Mouse (Mus musculus): ENCODE measurements around the gene Tmub1. TPM values are rescaled to one million over a fixed set of nuclear protein-coding genes. Genes with fewer than 3 reads are reported as not detected.

Tmub1 gene
- total RNA-seq, 2 experiments from 2014 or later: 3.7 to 4.3 TPM

DNA sequence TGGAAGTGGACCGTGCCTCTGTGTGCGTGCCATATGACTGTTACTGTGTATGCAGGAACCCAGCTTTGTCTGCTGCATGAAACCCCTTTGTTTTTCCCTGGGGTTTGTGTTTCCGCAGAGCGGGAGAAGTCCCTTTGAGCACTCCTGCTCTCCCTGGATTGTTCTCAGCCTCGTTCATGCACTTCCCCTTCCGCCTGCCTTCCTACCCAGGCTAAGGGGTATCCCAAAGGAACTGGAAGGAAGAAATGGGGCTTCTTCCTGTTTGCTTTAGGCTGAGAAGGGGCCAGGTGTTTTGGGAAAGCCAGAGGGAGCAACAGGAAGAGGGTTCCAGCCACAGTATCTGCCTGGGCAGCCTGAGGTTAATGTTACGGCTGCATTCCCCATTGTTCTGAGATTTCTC, 8.0 kb upstream of the Tmub1 start:
- ATAC-seq (replicated peaks; ENCODE audit: low FRiP score, poor library complexity, severe bottlenecking): no peak

- ATAC-seq (replicated peaks; ENCODE audit: low FRiP score, poor library complexity, severe bottlenecking): no peak
Measured at GRCm38 (mm10) chr5:24455076-24455475, 7.4 kb upstream of the Tmub1 start.

GRCm38 (mm10) chr5:24453985-24454303, 6.3 kb upstream of the Tmub1 start:
- ATAC-seq (replicated peaks; ENCODE audit: low FRiP score, poor library complexity, severe bottlenecking): no peak

DNA sequence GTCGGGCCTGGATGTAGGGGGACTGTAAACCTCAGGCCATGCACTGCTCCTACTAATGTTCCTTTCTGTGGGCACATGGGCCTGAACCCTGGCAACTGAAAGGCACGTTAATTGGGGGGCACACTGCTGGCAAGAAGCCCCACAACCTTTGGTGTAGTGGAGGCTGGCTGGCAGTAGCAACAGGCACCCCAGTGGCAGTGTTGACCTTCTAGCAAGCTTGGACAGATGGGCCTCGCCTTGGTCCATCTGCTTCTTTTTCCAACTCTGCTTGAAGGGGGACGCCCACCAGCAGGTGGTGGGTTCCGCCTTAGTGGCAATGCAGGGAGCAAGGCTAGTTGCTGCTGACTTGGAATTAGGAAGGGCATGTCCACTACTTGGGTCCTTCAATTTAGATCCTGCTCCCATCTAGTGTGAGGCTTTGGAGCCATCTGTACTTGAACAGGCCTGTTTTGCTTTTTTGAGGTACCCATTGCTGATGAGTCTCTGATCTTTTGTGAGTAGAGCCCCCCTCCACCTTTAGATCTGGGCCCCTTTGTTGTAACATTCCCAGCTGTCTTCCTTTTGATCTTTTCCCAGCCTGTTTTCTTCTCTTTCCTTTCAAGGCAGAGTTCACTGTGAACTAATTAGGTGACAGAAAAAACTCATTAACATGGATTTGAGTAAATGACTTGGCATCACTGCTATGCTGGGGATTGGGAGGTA, 5.8 kb upstream of the Tmub1 start:
- ATAC-seq (replicated peaks; ENCODE audit: low FRiP score, poor library complexity, severe bottlenecking): no peak

GRCm38 (mm10) chr5:24452691-24453233, 5.1 kb upstream of the Tmub1 start:
- peak; percentile 40 for ATAC-seq (replicated peaks; ENCODE audit: low FRiP score, poor library complexity, severe bottlenecking)

GRCm38 (mm10) chr5:24452030-24452690, 4.5 kb upstream of the Tmub1 start, which contains the start of gene Agap3:
Gene Agap3, plus strand, starts transcription at chr5:24452177.
- ATAC-seq (replicated peaks; ENCODE audit: low FRiP score, poor library complexity, severe bottlenecking): peak; percentile 38

DNA sequence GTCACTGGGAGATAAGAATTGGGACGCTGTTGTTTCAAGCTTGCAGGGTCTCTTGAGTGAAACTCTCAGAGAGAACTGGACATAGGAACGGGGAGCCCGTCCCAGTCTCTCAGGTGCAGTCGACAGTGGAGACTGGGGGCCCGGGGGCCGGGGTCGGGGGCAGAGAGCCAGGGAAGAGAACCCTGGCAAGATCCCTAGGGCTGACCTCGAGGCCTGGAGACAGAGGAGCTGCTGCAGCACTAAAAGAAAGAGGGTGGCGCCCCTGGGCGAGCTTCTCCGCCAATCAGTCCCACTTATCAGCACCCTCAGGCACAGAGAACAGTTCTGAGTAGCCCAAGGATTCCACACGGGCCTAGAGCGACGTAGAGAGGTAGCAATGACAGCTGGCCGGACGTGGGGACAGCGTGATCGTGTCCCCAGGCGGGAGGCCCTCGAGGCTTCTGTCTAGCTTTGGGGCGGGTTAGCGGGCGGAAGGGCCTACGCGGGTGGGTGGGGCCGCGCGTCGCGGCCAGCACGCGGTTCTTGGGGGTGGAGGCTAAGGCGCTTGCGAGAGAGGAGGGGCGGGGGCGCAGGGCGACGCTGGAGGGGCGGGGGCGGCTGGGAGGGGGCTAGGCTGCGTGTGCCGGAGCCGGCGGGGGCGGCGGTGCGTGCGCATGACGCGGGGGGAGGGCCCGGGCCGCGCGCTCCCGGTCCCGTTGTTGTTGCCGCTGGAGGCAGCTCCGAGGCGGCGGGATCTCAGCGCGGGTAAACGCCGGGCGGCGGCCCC, 3.8 kb upstream of the Tmub1 start:
- ATAC-seq (replicated peaks; ENCODE audit: low FRiP score, poor library complexity, severe bottlenecking): peak; percentile 63

DNA sequence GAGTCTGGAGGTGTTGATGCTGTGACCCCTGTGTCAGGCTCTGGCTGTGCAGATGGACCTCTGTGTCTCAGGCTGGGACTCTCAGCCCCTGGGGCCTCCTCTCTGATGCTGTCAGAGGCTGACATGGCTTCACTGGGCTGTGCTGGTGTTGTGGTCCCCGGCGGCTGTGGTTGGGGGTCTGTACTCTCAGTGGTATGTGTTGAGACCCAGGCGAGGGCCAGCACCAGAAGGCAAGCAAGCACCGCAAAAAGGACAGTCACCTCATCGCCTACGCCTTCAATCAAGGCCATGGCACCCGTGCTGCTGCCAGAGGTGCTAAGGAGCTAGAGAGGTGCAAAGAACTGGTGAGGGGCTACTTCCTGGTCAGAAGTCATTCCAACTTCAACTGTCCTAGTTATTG, 1.0 kb downstream of the Tmub1 start:
- ATAC-seq (replicated peaks; ENCODE audit: low FRiP score, poor library complexity, severe bottlenecking): no peak

DNA sequence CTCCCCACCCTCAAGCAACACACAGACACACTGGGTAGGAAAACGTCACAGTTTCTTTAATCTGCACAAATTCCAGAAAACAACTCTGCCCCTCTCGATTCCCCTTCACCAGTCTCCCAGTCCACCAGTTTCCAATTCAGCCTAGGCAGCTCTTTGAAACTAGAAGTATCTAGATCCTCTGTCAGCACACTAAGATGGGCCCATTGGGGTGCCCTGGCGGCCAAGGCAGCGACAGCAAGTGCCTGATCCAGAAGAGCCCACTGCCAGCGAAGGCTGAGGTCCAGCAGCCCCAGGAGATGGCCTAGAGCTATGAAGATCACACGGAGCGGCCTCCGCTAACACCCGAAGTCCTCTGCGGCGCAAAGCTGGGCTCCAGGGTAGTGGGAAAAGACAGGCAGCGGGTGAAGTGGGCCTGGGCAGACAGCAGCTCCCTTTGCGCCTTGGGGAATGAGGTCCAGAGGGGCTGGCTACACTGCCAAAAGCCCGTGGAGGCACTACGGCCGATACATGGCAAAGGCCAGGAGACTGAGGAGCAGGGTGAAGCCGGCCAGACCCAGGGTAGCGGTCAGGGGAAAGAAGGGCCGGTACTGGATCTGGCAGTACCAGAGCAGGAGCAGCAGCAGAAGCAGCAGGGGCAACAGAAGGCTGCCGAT, 2.1 kb downstream of the Tmub1 start:
- peak; percentile 1; the same call in 1 of the 2 replicates for ATAC-seq (replicated peaks; ENCODE audit: low FRiP score, poor library complexity, severe bottlenecking)

- ATAC-seq (replicated peaks; ENCODE audit: low FRiP score, poor library complexity, severe bottlenecking): peak; percentile 88
Measured at GRCm38 (mm10) chr5:24444746-24445427, 2.8 kb downstream of the Tmub1 start, which contains the start of gene Fastk. Gene Fastk, minus strand, starts transcription at chr5:24445287.

GRCm38 (mm10) chr5:24443927-24444326, 3.7 kb downstream of the Tmub1 start:
- no peak for ATAC-seq (replicated peaks; ENCODE audit: low FRiP score, poor library complexity, severe bottlenecking)

DNA sequence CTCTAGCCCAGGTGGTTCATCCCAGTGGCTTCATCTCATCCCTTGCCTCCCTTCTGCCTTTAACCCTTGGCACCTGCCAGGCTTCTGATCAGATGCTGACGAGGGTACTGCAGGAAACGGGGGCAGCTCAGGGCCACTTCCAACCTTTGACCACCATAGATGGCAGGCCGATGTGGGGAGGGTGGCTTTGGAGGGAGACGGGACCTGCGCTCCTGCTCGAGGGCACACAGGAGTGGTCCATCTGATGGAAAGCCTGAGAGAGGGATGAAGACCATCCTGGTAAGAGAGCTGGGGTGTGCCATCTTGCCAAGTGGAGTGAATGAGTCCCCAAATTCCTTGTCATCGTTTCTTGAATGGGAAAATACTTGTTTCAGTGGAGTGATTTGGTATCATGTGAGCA, 4.5 kb downstream of the Tmub1 start:
- no peak for ATAC-seq (replicated peaks; ENCODE audit: low FRiP score, poor library complexity, severe bottlenecking)

- no peak for ATAC-seq (replicated peaks; ENCODE audit: low FRiP score, poor library complexity, severe bottlenecking)
Measured at GRCm38 (mm10) chr5:24442029-24442428, 5.6 kb downstream of the Tmub1 start.

- ATAC-seq (replicated peaks; ENCODE audit: low FRiP score, poor library complexity, severe bottlenecking): no peak
Measured at GRCm38 (mm10) chr5:24441187-24441586, 6.5 kb downstream of the Tmub1 start.

DNA sequence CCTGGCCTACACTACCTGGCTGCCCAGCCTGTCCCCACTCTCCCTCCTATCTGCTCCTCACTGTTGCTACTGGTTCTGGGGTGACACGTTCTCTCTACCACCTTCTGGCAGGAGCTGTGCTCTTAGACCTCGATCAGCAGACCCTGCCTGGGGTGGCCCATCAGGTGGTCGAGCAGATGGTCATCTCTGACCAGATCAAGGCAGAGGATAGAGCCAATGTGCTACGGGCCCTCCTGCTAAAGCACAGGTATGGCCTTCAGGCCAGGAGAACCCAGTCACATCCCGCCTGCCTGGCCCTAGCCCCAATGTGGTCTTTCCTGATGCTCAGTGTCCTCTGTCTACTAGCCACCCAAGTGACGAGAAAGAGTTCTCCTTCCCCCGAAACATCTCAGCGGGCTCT, 13.7 kb downstream of the Tmub1 start:
- no peak for ATAC-seq (replicated peaks; ENCODE audit: low FRiP score, poor library complexity, severe bottlenecking)

DNA sequence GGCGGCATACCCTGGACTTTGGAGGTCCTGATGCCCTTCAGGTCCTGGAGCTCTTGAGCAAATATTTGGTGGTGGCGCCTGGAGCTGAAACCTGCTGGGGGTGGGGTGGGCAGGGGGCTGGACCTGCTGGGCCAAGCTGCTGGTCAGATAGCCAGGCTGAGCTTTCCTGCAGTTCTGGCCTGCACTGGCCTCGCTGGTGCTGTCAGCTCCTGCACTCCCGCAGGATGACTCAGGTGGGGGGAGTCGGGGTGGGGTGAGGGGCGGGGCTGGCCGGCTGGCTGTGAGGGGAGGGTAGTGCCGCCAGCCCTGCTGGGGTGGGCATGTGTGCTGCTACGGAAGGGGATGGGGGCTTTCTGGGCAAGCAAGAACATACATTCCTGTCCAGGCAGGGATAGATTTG, 19.1 kb downstream of the Tmub1 start:
- ATAC-seq (replicated peaks; ENCODE audit: low FRiP score, poor library complexity, severe bottlenecking): no peak

DNA sequence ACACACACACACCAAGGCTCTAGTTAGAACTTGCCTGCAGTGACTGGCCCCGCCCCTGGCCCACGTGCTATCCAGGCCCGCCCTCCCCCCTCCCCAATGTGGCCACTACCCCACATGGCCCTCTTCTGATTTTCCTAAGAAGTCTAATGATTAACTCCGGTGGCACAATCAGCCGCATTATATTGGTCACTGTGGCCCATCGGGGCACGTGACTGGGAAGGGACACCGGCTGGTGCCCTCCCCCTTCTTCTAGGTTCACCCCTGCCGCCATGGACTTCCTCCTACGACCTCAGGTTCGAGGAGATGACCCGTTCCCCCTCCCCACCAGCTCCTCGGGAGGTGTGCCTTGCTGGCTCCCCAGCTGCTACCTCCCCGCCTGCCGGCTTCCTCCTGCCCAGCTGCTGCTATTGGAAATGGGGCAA, 19.7 kb downstream of the Tmub1 start:
- ATAC-seq (replicated peaks; ENCODE audit: low FRiP score, poor library complexity, severe bottlenecking): no peak

- no peak for ATAC-seq (replicated peaks; ENCODE audit: low FRiP score, poor library complexity, severe bottlenecking)
Measured at GRCm38 (mm10) chr5:24427285-24427633, 20.4 kb downstream of the Tmub1 start.

DNA sequence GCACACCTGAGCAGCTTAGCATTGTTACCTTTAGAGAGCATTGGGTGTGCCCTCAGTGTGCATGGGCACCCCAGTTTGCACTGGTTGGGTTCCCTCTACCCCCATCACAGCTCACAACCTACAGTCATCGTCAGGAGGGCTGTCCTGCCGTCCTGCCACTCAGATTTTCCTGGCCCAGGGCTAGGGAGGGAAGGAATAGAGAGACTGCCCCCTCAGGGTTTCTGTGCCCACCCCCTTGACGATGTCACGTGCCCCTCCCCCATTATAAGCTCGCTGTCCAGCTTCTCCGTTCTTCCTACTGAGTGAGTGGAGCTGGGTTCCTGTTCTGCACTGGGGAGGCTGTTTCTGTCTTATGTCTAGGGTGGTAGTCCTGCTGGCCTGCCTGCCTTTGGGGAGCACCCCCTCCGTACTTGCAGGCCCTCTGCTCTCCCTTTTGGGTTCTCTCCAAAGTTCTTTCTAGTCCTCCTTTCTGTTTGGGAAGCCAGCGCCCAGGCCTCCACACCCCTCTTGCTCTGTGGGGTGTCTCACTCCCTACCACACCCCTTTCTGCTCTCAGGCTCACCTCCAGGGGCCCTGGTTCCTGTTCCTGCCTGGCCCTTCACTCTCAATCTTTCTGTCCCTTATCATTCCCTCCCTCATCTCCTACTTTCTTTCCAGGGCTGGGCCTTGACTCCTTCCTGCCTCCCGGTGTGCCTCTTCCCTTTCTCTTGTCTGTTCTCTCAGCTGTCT, 20.9 kb downstream of the Tmub1 start:
- no peak for ATAC-seq (replicated peaks; ENCODE audit: low FRiP score, poor library complexity, severe bottlenecking)
